Mouse (Mus musculus) thymus, adult 18-20 months (tissue): Measurements from ENCODE around the gene Gpr19.

Source experiments
- DNase-seq, 2 experiments: peaks; one replicate each; pipeline ENCODE4 v3.0.0; 2022; ENCODE audit warnings: mixed read lengths in 2 of 2

The Gpr19 gene

DNA sequence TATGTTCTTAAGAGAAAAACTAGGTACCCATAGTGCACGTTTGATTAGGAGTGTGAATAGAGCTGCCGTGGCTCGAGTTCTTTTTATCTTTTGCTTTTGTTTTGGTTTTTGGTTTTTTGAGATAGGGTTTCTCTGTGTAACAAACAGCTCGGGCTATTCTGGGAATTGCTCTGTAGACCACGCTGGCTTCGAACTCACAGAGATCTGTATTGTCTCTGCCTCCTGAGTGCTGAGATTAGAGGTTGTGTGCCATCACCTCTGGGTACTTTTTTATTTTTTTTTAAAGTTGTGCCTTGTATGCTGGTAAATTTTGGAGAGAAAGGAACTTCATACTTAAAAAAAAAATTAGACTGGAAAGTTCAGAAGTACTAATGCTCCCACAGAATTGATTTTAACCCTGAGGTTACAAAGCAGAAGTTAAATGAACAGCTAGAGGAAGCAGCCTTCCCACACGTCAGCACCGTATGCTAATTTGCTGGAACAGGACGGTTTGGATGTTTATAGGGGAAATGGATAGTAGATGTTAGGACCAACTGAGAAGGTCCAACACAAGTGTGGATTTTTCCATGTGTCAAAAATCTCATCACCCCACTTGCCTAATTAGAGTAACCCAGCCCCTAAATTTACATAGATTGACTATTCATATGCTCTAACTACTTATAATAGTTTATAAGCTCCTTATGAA, 24.3 kb upstream of the Gpr19 start:
- no peak for DNase-seq

DNA sequence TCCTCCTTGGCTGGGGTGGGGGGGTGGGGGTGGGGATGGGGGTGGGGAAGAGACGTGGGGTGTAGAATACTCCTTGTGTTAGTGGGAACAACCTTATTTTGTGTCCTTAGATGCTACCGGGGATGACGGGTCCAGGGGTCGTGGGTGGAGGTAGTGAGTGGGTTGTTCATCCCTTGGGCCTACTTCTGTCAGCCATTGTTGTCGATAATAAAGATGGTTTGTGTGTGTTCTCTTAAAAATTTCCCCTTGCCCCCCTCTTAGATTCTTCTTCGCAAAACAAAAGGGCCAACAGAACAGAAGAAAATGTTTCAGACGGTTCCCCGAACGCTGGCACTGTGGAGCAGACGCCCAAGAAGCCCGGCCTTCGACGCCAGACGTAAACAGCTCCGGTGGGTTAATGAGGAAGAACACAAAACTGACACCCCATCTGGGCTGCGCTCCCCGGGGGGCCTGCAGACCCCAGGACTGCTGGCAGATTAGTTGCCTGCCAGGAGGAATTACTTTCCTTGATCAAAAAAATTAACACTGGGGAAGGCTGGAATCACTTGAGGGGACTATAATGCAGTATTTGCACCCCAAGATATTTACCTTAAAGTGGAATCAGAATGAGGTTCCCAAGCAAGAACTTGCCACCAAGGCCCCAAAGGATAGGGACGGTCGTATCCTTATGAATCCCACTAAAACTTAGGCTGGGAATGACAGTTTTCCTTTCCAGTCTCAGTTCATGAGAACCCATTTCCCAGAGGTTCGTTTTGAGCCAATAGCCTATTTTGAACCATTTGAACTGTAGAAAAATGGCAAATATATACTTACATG, 23.5 kb upstream of the Gpr19 start:
- DNase-seq = no peak

DNA sequence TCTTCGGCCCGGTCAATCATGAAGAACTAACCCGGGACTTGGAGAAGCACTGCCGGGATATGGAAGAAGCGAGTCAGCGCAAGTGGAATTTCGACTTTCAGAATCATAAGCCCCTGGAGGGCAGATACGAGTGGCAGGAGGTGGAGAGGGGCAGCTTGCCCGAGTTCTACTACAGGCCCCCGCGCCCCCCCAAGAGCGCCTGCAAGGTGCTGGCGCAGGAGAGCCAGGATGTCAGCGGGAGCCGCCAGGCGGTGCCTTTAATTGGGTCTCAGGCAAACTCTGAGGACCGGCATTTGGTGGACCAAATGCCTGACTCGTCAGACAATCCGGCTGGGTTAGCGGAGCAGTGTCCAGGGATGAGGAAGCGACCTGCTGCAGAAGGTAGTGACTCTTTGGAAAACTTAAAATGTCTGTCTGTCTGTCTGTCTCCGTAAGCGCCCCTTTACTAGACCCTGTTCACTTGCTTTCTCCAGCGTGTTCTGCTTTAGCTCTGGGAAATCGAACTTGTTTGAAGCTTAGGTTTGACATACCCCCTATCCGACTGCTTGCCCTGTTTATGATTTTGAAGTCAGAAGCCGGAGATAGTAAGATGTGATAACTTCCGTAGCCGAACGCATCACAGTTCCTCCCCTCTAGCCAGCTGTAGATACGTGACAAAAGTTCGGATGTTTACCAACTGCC, 22.8 kb upstream of the Gpr19 start:
- peak; percentile 59 for DNase-seq

DNA sequence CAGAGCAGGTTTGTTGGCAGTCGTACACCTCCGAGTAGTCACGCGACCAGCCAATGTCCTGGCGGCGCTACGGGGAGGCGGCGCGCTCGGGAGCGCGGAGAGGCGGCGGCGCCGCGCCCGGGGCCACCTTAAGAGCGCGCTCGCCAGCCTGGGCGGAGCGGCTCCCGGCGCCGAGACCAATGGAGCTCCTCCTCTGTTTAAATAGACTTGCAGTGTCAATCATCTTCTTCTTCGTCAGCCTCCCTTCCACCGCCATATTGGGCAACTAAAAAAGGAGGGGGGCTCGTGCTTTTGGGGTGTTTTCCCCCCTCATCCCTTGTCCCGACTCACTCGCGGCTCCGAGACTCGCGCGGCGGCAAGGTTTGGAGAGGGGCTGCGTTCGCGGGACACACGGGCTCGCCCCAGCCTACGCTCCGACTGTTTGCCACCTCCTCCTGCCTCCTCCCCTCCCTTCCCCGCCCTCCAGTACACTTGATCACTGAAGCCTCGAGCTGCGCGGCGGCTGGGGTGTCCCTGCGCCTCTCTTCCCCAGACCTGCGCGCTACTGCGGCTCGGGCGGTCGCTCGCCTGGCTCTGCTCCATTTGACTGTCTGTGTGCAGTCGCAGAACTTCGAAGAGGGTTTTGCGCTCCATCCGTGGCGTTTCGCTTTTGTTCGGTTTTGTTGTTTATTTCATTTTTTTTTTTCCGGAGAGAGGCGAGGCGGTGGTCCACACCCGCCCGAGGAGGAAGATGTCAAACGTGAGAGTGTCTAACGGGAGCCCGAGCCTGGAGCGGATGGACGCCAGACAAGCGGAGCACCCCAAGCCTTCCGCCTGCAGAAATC, 22.0 kb upstream of the Gpr19 start, which contains the start of gene Cdkn1b:
Gene Cdkn1b (plus strand): TSS at position 212 of the 824 bp plus-strand sequence.
- peak; percentile 86 to 91 for DNase-seq

DNA sequence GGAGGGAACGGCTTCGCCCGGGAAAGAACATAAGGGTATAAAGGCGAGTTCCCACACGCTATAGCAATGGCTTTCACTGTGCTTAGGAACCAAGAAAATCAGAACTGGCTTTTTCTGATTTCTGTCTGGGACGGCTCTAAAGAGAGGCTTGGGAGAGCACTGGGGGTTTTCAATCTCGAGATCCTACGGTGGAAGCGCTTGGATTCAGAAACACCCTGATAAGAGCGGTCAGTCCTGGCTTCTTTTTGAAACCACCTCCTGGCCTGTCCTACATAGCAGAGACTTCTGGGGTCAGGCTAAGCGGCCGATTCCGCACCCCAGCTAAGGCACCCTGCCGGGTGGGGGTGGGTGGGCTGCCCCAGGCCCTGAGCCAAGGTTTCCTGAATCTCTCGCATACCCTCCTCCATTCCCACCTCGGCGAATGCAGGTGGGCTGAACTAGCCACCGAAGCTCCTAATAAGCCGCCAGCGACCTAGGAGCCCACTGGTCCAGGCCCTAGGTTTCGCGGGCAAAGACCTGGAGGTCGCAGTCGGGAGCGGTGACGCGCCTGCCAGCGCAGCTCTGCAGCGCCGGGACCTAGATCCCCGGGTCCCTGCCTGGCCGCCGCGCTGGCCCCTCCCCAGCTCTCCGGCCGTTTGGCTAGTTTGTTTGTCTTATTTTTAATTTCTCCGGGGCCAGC, 21.3 kb upstream of the Gpr19 start:
- peak in 1 of 2 experiments; percentile 60 for DNase-seq

DNA sequence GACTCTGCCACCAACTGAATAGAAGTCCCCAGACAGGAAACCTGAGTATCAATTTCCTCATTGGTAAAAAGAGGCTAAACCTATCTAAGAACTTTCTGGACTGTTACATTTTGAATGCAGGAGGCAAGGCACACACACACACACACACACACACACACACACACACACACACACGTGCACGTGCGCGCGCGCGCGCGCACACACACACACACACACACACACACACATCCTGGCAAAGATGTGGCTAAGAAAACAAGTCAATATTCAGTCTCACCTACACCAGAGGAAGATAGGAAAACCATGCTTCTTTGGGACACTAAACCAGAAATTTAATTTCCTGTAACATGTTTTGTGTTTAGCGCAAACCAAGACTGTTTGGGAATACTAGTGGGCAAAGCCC, 20.4 kb upstream of the Gpr19 start:
- DNase-seq = no peak

DNA sequence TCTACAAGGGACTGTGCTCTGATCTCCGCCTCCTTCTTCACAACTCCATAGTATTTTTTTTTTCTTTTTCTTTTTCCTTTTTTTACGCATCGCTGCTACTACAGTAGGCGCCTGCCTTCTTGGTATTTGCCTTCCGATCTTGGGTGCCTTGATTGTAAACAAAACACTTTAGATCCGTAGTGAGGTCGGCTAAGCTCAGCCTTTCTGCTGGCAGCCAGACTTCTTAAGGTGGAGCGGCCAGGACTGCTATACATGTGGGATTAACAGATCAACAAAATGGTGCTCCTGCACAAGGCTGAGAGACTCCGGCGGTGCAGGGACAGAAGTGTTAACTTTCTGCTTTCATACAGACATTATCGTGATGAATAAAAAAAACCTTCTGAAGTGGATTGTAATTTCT, 18.7 kb upstream of the Gpr19 start:
- peak; percentile 47 to 67 for DNase-seq

DNA sequence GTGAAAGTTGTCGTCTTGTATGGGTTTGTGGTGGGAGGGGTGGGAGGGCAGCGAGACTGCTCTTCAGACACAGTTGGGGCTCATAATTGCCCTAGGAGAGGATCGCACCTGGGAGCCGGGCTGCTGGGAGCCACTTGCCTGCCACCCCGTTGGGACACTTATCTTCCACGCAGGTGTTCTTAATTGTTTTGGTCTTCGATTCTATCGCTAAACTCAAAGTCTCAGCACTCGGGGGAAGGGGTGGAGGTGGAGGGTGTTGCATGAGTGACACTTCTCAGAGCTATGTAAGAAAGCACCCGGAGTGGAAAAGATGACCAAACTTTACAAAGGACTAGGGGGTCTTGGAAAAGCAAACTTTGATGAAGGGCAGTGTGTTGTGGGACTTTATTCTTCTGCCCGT, 18.3 kb upstream of the Gpr19 start:
- peak; percentile 60 to 71 for DNase-seq

DNA sequence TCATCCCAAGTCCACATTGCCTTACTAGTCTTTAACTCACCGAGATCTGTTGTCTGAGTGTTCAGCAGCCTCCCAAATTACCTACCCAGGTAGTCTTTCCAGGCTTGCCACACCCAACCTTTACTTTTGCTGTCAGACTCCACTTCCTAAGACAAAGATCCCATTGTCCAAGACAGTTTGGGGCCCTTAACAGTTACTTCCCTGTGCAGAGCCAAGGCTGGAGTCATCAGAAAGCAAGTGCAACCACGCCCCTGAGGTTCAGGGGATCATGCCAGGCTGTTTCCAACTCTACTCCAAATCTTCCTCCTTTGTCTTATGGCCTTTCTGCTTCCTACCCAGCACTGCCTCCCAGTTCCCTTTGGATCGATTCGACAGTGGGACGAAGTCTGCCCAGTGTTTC, 16.1 kb upstream of the Gpr19 start:
- no peak for DNase-seq

DNA sequence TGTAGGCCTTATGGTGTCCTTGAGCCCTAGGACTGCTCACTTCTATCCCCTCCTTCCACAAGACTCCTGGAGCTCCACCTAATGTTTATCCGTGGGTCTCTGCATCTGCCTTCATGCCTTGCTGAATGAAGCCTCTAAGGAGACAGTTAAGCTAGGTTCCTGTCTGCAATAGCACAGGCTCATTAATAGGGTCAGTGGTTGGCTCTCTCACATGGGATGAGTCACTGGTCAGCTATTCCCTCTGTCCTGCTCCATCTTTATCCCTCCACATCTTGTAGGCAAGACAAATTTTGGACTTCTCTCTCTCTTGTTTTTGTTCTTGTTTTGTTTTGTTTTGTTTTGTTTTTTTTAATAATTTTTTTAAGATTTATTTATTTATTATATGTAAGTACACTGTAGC, 7.4 kb upstream of the Gpr19 start:
- DNase-seq = no peak

DNA sequence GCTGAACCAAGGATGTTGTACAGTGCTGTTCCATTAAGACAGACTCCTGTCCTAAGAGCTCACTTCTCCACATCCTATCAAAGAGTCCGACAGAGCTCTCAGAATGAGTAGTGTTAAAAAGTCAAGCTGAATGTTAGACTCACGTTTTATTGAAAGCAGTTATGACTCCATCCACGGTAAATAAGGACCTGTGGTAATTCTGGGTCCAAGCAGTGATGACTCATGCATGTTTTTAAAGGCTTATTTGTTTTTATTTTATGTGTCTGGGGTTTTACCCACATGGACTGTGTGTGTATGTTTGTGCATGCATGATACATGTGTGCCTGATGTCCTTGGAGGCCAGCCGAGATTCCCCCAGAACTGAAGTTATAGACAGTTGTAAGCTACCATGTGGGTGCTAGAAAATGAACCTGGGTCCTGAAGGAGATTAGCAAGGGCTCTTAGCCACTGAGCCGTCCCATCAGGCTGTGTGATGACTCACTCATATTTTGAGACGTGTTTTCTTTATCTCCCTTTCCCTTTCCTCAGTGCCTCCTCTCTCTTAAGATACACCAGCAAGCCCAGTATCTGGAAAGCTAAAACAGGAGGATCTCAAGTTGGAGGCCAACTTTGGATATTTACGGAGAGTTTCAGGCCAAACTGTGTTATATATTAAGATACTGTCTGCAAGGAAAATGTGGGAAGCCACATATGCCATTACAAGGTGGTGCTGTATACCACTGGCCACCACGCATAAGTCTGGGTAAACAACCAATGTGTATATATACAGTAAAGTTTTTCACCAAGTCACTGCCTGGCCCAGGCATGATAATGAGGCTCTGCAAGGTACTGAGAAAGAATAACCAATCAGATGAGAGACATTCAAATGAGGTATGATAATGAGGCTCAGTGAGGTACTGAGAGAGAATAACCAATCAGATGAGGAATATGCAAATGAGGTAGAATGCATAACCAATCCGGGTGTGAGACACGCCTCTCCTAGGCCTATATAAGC, 5.8 kb upstream of the Gpr19 start:
- DNase-seq = no peak

DNA sequence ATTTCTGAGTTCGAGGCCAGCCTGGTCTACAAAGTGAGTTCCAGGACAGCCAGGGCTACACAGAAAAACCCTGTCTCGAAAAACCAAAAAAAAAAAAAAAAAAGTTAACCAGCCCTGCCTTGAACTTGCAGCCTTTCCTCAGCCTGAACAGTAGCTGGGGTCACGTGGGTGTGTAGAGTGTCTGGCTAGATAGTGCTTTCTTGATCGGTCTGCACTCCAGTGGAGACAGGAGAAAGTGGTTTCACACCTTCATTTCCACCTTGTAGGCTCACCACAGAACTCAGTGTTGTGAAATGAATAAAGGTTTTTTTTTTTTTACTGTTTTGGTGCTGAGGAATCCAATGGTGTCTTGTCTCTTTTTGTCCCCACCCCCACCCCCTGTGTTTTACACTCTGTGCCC, 5.0 kb upstream of the Gpr19 start:
- DNase-seq = no peak

DNA sequence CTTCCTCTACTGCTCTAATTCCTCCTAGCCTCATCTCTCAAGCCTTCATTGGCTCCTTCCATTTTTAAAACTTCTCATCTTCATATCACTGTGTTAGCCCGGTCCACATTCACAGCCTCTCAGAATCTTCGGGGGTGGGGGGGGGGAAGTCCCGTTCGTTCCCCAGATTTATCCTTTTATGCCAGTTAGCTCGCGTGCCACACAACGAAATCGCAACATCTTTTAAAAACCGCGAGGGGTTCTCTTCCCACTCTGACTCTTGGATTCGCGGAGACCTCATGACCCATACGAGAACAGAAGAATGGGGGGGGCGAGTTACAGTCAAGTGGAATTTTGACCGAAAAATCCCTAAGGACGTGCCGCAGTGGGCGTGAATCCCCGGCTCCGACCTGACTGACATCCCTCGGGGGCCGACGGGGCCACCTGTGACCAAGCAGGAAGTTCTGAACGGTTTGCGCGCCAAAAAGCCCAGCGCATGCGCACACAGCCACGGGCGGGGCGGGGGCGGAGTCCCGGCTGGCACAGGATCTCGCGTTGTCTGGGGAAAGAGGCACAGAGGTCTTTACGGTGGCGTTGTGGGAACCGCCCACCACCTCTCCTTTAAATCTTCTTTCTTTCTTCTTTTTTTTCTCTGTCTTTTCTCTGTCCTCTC, 809 bp downstream of the Gpr19 start:
- DNase-seq = peak; percentile 97 to 98

DNA sequence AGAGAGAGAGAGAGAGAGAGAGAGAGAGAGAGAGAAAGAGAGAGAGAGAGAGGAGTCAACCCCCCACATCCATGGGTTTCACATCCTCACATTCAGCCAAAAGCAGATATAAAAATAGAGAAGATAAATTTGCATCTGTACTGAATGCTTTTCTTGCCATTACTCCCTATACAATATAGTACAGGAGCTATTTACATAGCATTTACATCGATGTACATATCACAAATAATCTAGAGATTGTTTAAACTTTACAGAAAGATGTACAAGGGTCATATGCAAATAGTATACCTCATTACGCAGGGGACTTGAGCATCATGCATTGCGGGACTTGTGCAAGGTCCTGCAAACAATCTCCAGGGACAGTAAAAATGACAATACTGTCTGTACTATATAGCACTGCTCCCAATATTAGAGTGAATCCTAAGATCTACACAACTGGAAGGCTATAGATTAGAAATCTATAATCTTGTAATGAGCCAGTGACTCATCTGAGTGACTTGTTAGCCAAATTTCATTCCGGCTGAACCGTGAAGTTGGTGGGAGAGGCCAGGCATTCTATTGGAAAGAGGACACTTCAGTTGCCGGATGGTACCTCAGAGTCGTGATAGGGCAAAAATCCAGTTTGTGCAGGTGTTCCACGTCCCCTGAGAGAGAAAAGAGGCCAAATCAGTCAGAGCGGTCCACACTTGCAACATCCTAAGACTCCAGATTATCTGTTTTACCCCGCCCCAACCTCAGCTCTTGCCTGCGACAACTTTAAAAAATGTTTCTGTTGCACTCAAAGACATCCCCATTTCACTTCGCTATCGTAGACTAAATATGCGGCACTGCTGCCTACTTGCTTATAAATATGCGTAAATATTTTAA, 1.6 kb downstream of the Gpr19 start:
- DNase-seq = no peak

DNA sequence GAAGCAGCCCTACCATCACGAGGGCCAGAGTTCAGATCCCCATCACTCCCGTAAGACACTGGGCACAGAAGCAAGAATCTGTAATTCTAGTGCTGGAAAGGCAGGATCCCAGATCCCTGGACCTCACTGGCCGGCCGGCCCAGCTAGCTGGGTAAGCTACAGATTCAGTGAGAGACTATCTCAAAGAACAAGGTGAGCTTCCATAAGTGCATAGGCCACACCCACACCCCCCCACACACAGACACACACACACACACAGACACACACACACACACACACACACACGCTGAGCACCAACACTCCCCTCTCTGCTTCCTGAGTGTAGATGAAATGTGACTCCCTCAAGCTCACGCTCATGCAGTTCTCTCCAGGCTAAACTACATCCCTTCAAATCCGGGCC, 7.9 kb downstream of the Gpr19 start:
- no peak for DNase-seq

DNA sequence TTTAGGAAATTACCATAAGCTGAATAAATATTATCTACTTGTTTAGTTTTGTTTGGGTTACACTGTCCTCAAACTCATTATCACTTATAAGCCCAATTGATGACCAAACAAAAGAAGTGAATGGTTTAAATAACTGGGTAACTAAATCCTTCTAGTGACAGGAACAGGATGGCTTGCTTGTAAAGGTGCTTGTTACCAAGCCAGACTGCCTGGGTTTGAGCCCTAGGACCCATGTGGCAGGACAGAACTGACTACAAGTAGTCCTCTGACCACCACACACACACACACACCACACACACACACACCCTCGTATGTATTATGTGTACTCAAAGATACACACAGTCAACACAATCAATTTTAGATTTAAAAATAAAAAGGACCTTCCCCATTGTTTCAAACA, 8.6 kb downstream of the Gpr19 start:
- DNase-seq = no peak

DNA sequence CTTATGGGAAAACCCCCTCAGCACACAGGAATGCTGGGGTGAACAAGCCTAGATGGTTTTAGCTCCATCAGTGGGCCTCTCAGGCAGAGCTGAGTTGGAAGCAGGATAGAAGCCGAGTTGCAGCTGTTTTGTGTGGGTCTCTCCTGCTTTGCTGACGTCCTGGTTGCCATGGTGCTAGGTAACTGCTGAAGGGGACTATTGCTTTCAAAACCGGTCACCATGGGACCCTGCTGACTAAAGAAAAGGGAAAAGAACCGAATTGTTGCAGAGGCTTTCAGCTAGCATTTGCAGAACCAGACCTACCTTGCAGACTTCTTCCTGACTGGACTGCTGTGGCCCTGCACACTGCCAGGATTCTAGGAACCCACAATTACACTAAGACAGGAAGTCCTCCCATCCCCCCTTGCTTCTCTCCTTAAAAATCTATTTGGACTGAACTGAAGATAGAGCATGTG, 9.8 kb downstream of the Gpr19 start:
- DNase-seq = no peak

DNA sequence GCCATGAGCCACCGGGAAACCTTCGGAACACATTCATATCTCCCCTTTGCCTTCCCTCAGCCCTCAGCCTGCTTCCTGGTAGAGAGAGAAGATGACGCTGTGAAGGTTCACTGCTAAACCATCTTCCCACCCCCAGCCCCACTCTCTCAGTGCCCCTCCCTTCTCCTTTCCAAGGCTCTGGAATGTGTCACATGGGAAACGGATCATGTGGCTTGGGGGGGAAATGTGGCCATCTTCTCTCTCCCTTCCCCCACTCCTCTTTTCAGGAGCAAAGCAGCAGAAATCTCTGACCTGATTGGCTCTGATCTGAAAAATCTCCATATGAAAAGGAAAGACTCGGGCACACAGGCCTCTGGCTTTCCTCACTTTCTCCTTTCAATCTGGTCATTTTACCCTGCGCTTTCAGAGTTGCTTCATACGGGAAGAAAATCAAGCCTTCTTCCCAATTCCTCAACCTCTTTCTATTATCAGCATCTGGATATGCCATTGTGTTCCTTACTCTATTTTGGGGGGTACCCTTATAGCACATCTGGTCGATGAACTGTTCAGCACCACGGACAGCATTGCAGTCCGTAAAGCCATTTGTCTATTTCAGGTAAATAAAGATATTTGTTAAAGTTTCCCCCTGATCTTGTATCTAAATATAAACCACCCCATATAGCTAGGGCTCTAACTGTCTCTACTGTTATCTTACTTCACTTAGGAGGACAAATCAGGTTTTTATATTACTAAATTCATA, 10.5 kb downstream of the Gpr19 start:
- DNase-seq = no peak

DNA sequence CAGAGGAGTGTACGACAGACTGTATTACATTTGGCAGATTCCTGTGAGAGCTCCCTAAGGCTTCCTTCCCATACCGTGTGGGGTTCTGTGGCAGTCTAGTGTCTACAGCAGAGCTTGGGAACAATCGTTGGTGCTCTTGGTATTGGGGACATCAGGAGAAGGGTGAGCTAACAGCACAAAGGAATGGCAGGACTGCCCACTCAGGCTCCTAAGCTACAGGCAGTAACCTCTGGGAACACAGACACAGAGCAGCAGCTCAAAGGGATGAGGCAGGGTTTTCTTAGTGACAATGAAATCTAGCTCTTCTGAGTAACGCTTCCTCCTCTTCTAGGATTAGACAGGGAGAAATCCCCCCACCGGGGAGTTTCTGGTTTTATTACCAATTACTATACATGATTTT, 11.4 kb downstream of the Gpr19 start:
- DNase-seq = no peak
